Mouse (Mus musculus): ENCODE measurements around the gene Pik3c2a. TPM values are rescaled to one million over a fixed set of nuclear protein-coding genes. Genes with fewer than 3 reads are reported as not detected.

Pik3c2a gene
- total and polyA plus RNA-seq, 2 experiments: 1.7 to 40.7 TPM

DNA sequence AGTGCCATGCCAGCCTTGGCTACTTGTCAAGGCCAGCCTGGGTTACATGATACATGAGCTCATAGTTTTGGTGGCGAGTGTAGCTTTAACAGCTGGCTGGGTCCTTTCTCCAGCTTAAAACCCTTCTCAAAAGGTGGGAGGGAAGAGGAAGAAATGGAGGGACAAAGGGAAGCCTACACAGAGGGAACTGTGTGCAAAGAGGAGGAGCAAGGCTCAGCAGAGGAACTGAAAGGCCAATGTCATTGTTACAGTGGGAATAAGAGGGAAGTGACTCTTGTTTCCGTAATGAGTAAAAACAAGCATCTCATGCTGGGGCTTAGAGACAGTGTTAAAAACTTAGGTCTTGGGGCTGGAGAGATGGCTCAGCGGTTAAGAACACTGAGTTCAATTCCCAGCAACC is 3.4 kb upstream of the Pik3c2a start:
- no peaks in the 10 kb centered on the region for H3K27me3 ChIP-seq (ENCODE audit: control insufficient read depth, insufficient read depth, low read length)
- TF ChIP-seq POLR2A (IDR thresholded peaks at IDR 0.05; ENCODE audit: extremely low read depth, insufficient read depth, low read length) (no peak), CTCF (IDR thresholded peaks at IDR 0.05; ENCODE audit: low read depth, low read length) (no peak)
- H3K79me2 ChIP-seq (ENCODE audit: control insufficient read depth, insufficient read depth, low read length): peaks cover 4% of the 10 kb centered on the region; the same call in 1 of the 2 replicates
- DNase-seq (ENCODE audit: extremely low read depth, low read depth, low spot score): peak; percentile 43
- no peak overlapping the region for H3K27ac ChIP-seq (replicated peaks; ENCODE audit: insufficient read depth, low read depth, low read length)
- H3K9ac ChIP-seq (ENCODE audit: low read depth, low read length): no peak overlapping the region
- H3K4me3 ChIP-seq (ENCODE audit: insufficient read depth, low read depth, low read length): no peak overlapping the region
- H3K4me1 ChIP-seq (ENCODE audit: control insufficient read depth, insufficient read depth, low read length): peaks cover 2% of the 10 kb centered on the region; the same call in 1 of the 2 replicates
- H3K36me3 ChIP-seq (ENCODE audit: control insufficient read depth, insufficient read depth, low read length): no peaks in the 10 kb centered on the region
- whole genome bisulfite sequencing: 81% methylated on average over 3 of the region's 3 CpGs

GRCm38 (mm10) chr7:116444326-116444809 is 1.1 kb upstream of the Pik3c2a start:
- peak overlapping the region; percentile 91 for H3K4me3 ChIP-seq (ENCODE audit: insufficient read depth, low read depth, low read length)
- DNase-seq (ENCODE audit: extremely low read depth, low read depth, low spot score): no peak
- H3K79me2 ChIP-seq (ENCODE audit: control insufficient read depth, insufficient read depth, low read length): peaks cover 7% of the 10 kb centered on the region; the same call in 1 of the 2 replicates
- 18% methylated on average over 2 of the region's 2 CpGs for WGBS
- peaks cover 5% of the 10 kb centered on the region; the same call in 1 of the 2 replicates for H3K4me1 ChIP-seq (ENCODE audit: control insufficient read depth, insufficient read depth, low read length)
- H3K36me3 ChIP-seq (ENCODE audit: control insufficient read depth, insufficient read depth, low read length): peaks cover 2% of the 10 kb centered on the region
- H3K9ac ChIP-seq (ENCODE audit: low read depth, low read length): peak overlapping the region; percentile 61
- TF ChIP-seq POLR2A (IDR thresholded peaks at IDR 0.05; ENCODE audit: extremely low read depth, insufficient read depth, low read length) (no peak), CTCF (IDR thresholded peaks at IDR 0.05; ENCODE audit: low read depth, low read length) (no peak)
- no peaks in the 10 kb centered on the region for H3K27me3 ChIP-seq (ENCODE audit: control insufficient read depth, insufficient read depth, low read length)
- H3K27ac ChIP-seq (replicated peaks; ENCODE audit: insufficient read depth, low read depth, low read length): peak overlapping the region; percentile 71

DNA sequence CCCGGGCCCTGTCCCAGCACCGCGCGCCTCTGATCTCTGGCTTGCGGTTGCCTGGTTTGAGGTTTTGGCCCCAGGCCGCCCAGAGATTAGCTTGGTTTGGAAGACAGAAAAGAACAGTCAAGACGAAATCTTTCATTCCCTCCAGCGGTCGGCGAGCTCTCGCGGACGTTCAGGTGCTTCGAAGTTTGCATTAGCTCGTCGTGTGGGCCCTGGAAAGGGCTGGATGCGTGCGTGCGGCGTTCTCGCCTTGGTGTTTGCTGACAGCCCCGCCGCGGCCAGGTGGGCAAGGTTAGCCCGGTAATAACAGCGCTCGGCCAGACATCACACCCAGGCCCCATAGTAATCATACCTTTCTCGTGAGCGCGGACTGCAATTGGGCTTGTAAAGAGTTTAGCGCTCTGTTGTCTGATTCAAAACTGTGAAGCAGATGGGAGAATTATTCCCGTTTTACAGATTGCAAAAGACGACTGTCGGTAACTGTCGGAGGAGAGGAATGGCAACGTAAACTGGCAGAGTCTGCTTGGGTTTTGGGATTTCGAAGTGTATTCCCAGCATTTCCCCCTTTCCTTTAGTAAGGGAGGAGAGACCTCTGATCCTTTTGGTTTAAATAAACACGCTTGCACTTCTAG is 562 bp upstream of the Pik3c2a start:
- peak overlapping the region; percentile 61 for H3K9ac ChIP-seq (ENCODE audit: low read depth, low read length)
- peaks cover 5% of the 10 kb centered on the region; the same call in 1 of the 2 replicates for H3K4me1 ChIP-seq (ENCODE audit: control insufficient read depth, insufficient read depth, low read length)
- DNase-seq (ENCODE audit: extremely low read depth, low read depth, low spot score): peak; percentile 28
- TF ChIP-seq POLR2A (IDR thresholded peaks at IDR 0.05; ENCODE audit: extremely low read depth, insufficient read depth, low read length) (no peak), CTCF (IDR thresholded peaks at IDR 0.05; ENCODE audit: low read depth, low read length) (no peak)
- H3K4me3 ChIP-seq (ENCODE audit: insufficient read depth, low read depth, low read length): peak overlapping the region; percentile 91
- WGBS: 1% methylated on average over 38 of the region's 38 CpGs
- peaks cover 7% of the 10 kb centered on the region; the same call in 1 of the 2 replicates for H3K79me2 ChIP-seq (ENCODE audit: control insufficient read depth, insufficient read depth, low read length)
- H3K36me3 ChIP-seq (ENCODE audit: control insufficient read depth, insufficient read depth, low read length): peaks cover 2% of the 10 kb centered on the region
- peak overlapping the region; percentile 71 for H3K27ac ChIP-seq (replicated peaks; ENCODE audit: insufficient read depth, low read depth, low read length)
- no peaks in the 10 kb centered on the region for H3K27me3 ChIP-seq (ENCODE audit: control insufficient read depth, insufficient read depth, low read length)

- peaks cover 6% of the 10 kb centered on the region for H3K36me3 ChIP-seq (ENCODE audit: control insufficient read depth, insufficient read depth, low read length)
- H3K27ac ChIP-seq (replicated peaks; ENCODE audit: insufficient read depth, low read depth, low read length): no peak overlapping the region
- peaks cover 10% of the 10 kb centered on the region; the same call in 1 of the 2 replicates for H3K79me2 ChIP-seq (ENCODE audit: control insufficient read depth, insufficient read depth, low read length)
- no peaks in the 10 kb centered on the region for H3K27me3 ChIP-seq (ENCODE audit: control insufficient read depth, insufficient read depth, low read length)
- DNase-seq (ENCODE audit: extremely low read depth, low read depth, low spot score): peak; percentile 58
- H3K4me3 ChIP-seq (ENCODE audit: insufficient read depth, low read depth, low read length): peak overlapping the region; percentile 91
- WGBS: 2% methylated on average over 7 of the region's 7 CpGs
- no peak for TF ChIP-seq POLR2A (IDR thresholded peaks at IDR 0.05; ENCODE audit: extremely low read depth, insufficient read depth, low read length)
- TF ChIP-seq CTCF (IDR thresholded peaks at IDR 0.05; ENCODE audit: low read depth, low read length): no peak
- H3K4me1 ChIP-seq (ENCODE audit: control insufficient read depth, insufficient read depth, low read length): peaks cover 5% of the 10 kb centered on the region; the same call in 1 of the 2 replicates
- no peak overlapping the region for H3K9ac ChIP-seq (ENCODE audit: low read depth, low read length)
Measured at GRCm38 (mm10) chr7:116442226-116442625, 1.0 kb downstream of the Pik3c2a start.

DNA sequence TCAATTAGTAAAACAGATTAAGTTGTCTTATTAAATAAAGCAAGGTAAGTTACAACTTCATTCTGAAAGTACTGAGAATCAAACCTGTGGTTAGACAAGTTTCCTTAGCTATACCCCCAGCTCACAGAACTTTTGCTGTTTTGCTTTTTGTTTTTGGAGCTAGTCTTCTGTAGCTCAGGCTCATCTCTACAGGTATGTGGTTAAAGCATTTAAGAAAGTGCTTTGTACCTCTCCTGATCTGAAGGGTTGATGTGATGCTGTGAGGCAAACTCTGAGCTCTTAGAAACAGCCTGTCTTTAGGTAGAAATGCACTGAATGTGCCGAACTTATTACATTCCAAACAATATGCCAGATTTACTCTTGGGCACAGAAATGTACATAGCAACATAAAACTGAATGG is 1.9 kb downstream of the Pik3c2a start:
- Histone ChIP-seq H3K4me3 (ENCODE audit: insufficient read depth, low read depth, low read length) (no peak overlapping the region), H3K9ac (ENCODE audit: low read depth, low read length) (no peak overlapping the region), H3K79me2 (ENCODE audit: control insufficient read depth, insufficient read depth, low read length) (peaks cover 10% of the 10 kb centered on the region; the same call in 1 of the 2 replicates), H3K36me3 (ENCODE audit: control insufficient read depth, insufficient read depth, low read length) (peaks cover 6% of the 10 kb centered on the region), H3K4me1 (ENCODE audit: control insufficient read depth, insufficient read depth, low read length) (peaks cover 5% of the 10 kb centered on the region; the same call in 1 of the 2 replicates), H3K27me3 (ENCODE audit: control insufficient read depth, insufficient read depth, low read length) (no peaks in the 10 kb centered on the region), H3K27ac (replicated peaks; ENCODE audit: insufficient read depth, low read depth, low read length) (no peak overlapping the region)
- WGBS: 62% methylated on average over 1 of the region's 1 CpGs
- no peak for TF ChIP-seq POLR2A (IDR thresholded peaks at IDR 0.05; ENCODE audit: extremely low read depth, insufficient read depth, low read length)
- no peak for TF ChIP-seq CTCF (IDR thresholded peaks at IDR 0.05; ENCODE audit: low read depth, low read length)
- DNase-seq (ENCODE audit: extremely low read depth, low read depth, low spot score): no peak

- peak; percentile 46 for DNase-seq (ENCODE audit: extremely low read depth, low read depth, low spot score)
- H3K4me1 ChIP-seq (ENCODE audit: control insufficient read depth, insufficient read depth, low read length): peaks cover 18% of the 10 kb centered on the region
- WGBS: 31% methylated on average over 3 of the region's 3 CpGs
- TF ChIP-seq POLR2A (IDR thresholded peaks at IDR 0.05; ENCODE audit: extremely low read depth, insufficient read depth, low read length): no peak
- TF ChIP-seq CTCF (IDR thresholded peaks at IDR 0.05; ENCODE audit: low read depth, low read length): no peak
- H3K79me2 ChIP-seq (ENCODE audit: control insufficient read depth, insufficient read depth, low read length): peaks cover 17% of the 10 kb centered on the region
- no peaks in the 10 kb centered on the region for H3K27me3 ChIP-seq (ENCODE audit: control insufficient read depth, insufficient read depth, low read length)
- H3K36me3 ChIP-seq (ENCODE audit: control insufficient read depth, insufficient read depth, low read length): peaks cover 2% of the 10 kb centered on the region; the same call in 1 of the 2 replicates
- H3K27ac ChIP-seq (replicated peaks; ENCODE audit: insufficient read depth, low read depth, low read length): peak overlapping the region; percentile 29; the same call in 1 of the 2 replicates
- H3K9ac ChIP-seq (ENCODE audit: low read depth, low read length): no peak overlapping the region
- H3K4me3 ChIP-seq (ENCODE audit: insufficient read depth, low read depth, low read length): no peak overlapping the region
Measured at GRCm38 (mm10) chr7:116431661-116432060, 11.6 kb downstream of the Pik3c2a start.
